Mouse (Mus musculus) urinary bladder, postnatal 14 days (tissue): ENCODE measurements around the gene Rapgef4.

Experiments used
- DNase-seq: peaks from one replicate; pipeline ENCODE4 v3.0.0; 2021; ENCODE audit warnings: low spot score

The Rapgef4 gene

DNA sequence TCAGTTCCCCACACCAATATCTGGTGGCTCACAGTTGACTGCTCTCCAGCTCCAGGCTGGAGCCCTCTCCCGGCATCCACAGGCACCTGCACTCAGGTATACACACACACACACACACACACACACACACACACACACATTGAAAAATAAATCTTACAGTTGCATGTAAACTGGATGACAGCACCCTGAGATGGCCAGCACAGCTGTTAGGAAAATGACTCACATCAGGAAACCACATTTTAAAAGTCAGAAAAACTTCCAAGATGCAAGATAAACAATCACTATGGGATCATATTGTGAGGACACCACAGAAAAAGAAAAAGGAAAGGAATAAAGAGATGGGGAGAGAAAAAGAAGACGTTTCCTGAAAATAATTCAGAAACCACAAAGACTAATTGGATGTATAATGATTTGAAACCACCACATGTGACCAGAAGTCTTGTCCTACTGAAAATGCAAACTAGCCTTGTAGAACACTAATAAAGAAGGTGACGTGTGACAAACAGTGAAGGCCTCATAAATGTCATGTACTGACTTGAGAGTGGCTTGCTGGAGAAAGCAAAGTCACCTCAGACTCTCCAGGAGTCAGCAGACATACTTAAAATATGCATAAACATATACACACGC is 297.3 kb downstream of the Rapgef4 start:
- no peak for DNase-seq

- no peak for DNase-seq
Measured at GRCm38 (mm10) chr2:72280524-72280923, 299.5 kb downstream of the Rapgef4 start.

- no peak for DNase-seq
Measured at GRCm38 (mm10) chr2:72281971-72282370, 300.9 kb downstream of the Rapgef4 start.

DNA sequence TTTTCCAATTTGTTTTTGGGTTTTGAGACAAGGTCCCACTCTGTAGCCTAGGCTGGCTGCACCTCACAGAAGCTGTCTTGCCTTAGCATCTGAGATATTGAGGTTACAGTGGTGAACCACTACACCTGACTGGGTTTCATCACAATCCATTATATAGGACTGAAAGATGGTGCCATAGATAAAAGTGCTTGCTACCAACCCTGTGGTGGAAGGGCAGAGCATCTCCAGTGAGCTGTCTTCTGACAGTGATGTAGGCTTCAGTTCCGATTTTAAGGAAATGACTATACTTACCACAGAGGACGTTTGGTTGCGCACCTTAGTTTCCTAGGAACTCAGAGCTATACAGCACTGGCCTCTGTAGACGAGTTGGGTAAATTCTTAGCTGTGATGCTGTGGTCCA is 301.7 kb downstream of the Rapgef4 start:
- DNase-seq: no peak

DNA sequence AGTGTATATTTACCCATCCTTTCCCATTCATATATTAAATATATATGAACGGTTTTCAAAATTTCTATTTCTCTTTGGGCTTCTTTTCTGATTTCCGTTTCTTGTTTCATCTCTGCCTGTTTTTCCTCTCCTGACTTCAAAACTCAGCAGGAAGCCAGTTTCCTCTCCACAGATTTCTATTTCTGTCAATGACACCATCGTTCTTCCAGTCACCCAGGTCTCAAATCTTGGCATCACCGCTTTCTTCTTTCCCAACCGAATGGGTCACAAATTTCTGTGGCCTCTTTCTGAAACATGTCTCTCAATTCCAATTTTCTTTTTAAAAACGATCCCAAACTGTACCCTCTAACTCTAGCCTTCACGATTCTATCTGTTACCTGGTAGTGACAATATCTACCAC is 303.6 kb downstream of the Rapgef4 start:
- no peak for DNase-seq

- peak; percentile 78 for DNase-seq
Measured at GRCm38 (mm10) chr2:72285256-72285887, 304.3 kb downstream of the Rapgef4 start, which contains the start of gene Map3k20. TSS of gene Map3k20 (plus strand) at chr2:72285637.

DNA sequence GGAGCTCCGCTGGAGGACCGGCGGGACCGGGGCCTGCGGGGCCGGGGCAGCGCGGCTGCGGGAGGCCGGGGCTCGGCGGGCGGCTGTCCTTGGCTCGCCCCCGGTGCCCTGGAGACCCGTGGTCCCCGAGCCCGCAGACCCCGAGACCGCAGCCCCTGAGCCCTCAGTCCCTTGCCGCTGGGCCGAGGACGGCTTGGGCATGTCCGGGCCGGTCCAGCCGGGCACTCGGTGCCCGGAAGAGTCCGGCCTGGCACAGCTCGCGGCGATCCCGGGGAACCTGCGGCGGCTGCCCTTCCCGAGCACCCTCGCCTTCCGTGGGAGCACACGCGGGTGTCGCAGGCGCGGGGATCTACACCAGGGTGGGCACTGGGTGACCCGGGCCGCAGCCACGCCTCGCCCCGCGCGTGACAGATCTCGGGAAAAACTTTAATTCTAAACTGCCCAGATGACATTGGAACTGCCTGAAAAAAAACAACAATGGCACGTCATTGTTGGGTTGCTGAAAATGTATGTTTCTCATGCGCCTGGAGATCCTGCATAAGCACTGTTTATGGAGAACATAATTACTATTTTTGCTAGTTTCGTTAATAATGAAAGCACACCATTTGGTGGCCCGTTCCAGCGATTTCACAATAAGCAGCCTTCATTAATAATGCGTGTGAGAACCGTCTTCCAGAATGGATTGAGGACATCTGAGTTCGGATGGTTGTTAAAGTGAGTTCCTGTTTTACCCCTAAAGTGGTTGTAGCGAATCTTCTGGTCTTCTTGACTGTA is 305.0 kb downstream of the Rapgef4 start:
- DNase-seq: peak; percentile 52

DNA sequence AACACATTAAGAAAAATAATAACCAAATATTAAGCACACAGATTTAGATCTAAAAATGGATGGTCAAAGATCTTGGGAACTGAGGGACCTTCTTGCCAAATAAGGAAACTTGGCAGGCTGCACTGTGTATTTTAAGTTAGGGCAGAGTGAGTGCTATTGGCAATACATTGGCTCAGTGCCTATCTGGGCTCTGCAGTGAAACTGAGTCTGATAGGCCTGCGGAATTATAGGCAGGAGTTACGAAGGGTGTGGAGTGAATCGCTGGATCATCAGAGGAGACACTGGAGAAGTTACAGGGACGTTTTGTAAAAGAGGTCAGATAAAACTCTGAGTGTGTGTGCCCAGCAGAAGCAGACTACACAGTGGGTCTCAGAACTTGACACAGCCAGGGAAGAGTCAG is 306.1 kb downstream of the Rapgef4 start:
- DNase-seq: peak; percentile 23

DNA sequence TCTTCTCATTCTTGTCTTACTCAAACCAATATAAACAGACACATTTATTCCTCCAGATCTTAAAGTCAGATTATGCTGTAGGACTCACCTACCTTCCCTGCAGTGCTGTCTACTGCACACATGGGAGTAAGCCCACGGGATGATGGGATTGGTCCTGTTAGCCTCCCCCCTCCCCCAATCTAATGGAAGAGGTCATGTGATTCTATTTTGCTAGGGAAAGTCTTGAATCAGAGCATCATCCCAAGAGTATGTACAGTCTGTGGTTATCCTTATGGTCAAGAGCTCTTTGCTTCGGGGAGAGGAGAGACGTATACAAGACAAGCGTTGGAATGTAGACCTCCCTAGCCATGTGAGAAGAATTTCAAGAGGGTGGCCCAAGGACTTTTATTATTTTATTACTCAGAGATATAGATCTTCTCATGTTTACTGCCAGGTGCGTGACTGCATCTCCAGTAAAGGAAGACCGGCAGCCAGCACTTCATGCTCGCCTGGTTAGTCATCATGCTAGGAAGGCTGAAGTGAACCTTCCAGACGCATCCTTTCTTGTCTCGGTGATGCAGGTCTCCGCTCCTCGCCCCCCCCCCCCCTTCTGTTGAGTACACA is 308.0 kb downstream of the Rapgef4 start:
- peak; percentile 34 for DNase-seq

- no peak for DNase-seq
Measured at GRCm38 (mm10) chr2:72291103-72291502, 310.1 kb downstream of the Rapgef4 start.

GRCm38 (mm10) chr2:72292573-72292972 is 311.5 kb downstream of the Rapgef4 start:
- DNase-seq: no peak

DNA sequence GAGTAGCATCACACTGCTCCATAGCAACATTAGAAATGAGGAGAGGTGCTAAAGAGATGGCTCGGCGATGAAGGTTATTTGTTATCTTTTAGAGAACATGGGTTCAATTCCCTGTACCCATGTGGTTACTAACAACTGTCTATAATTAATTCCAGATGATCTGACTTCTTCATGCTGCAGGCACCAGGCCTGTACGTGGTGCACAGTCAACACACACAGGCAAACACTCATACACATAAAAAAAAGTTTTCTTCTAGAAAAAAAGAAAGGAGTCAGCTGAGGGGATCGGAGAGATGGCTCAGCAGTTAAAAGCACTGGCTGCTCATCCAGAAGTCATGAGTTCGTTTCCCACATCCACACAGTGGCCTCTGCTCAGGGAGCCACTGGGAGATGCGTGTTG is 314.0 kb downstream of the Rapgef4 start:
- DNase-seq: no peak

GRCm38 (mm10) chr2:72296984-72297715 is 316.1 kb downstream of the Rapgef4 start:
- DNase-seq: no peak

- DNase-seq: peak; percentile 36
Measured at GRCm38 (mm10) chr2:72297716-72298082, 316.7 kb downstream of the Rapgef4 start.

GRCm38 (mm10) chr2:72298406-72298805 is 317.4 kb downstream of the Rapgef4 start:
- DNase-seq: no peak

DNA sequence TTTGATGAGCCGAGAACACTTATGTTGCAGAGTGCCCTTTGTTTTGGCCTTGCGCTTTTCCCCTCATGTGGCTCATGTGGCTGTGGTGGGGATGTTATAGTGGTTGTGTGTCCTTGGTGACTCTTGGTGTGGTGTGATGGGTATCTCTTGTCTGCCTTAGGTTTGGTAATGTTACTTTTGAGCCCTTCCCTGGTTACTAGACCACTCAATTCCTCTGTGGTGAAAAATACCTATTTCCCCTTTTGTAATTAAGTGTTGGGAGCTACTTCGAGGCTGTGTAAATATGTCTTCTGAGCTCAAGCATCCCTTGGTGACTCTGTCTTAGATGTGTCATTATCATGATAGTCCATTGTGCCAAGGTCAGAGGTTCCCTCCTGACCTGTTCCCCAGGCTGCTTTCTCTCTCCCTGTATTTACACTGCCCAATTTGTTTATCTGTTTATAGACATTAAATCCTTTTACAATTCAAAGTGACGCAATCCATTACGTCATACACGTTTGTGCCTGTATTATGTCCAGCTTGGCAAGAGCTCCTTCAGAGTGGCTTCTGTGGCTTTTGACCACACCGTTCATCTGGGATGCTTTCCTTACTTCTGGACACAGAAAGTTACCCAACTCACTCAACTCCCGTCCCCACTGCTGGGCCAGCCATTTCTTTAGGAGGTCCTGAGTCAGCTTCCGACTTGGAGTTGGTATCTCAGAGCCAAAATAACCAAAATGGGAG is 320.3 kb downstream of the Rapgef4 start:
- DNase-seq: no peak

GRCm38 (mm10) chr2:72305738-72306137 is 324.7 kb downstream of the Rapgef4 start:
- no peak for DNase-seq
